Mouse (Mus musculus): ENCODE data around the gene Hmgxb4.
A peak's percentile ranks its signal among the peaks of the same experiment; 100 is the strongest.
"Not testable (repeated sequence)": the region's sequence is repeated elsewhere in the genome, so short reads cannot be mapped to it uniquely, and the experiment has no call there.

The Hmgxb4 gene

GRCm38 (mm10) chr8:74993081-74993474, at the start of gene Hmgxb4:
Hmgxb4 (plus strand) TSS chr8:74993356.
- no peak for DNase-seq (ENCODE audit: low read depth, low spot score)

GRCm38 (mm10) chr8:74949445-74949844, 43.7 kb upstream of the Hmgxb4 start:
- DNase-seq (ENCODE audit: low read depth, low spot score) = no peak

DNA sequence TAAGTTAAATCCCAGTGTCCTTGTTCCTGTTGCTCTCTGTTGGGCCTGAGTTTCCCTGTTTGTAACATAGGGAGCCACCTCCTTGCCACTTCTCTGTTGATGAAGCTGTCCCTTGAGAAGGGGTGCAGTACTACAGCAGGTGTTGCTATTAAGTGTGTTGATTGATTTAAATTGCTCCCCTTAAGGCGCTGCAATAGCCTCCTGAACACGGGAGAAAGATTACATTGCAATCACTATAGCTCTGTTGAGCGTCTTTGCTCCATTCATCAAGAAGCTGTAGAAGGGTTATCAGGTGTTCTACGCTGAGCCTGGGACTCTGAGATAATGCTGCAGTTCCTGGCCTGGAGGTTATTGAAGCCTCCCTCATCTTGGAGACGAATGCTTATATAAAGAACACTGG, 29.2 kb upstream of the Hmgxb4 start:
- no peak for DNase-seq (ENCODE audit: low read depth, low spot score)

GRCm38 (mm10) chr8:74970286-74970685, 22.9 kb upstream of the Hmgxb4 start:
- DNase-seq (ENCODE audit: low read depth, low spot score) = not testable (repeated sequence)

DNA sequence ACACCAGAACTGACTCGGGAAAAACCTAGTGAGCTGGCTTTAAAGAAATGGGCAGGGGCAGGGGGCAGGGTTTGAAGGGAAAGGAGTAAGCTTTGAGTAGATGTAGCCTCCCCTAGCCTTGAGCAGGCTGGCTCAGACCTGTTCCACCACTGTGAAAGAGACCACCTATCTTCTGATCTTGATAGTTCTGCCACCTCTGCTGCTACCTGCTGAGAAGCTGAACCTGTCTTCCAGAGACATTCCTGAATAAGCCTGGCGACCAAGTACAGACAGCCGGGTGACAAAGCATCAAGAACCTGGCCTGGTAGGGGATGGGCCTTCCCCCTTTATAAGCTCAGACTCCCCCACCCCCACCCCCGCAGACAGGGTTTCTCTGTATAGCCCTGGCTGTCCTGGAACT, 21.5 kb upstream of the Hmgxb4 start:
- no peak for DNase-seq (ENCODE audit: low read depth, low spot score)

DNA sequence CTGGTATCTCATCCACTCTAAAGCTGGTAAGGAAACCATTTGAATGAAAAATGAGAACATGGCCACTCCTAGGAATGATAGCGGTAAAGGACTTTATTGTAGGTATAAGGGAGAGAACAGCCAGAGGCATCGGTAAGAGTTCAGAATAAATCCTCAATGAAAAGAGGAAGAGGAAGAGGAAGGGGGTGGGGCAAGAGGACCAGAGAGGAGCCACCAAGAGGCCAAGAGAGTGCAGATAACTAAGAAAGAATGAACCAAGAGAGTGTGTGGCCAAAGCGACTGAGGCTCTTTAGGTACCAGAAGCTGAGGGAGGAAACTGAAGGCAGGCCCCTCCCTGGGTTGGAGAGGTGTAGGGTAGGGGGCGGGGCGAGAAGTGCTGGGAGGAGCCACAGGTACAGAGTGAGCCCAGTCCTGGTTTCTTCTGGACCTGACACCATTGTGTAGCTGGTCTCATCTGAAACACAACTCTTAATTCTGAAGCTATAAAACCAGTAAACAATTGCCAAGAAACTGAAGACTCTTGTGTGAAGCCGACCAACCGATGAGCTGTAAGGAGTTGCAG, 20.8 kb upstream of the Hmgxb4 start:
- DNase-seq (ENCODE audit: low read depth, low spot score) = no peak

- DNase-seq (ENCODE audit: low read depth, low spot score) = no peak
Observed at GRCm38 (mm10) chr8:74973121-74973869, 19.9 kb upstream of the Hmgxb4 start.

- no peak for DNase-seq (ENCODE audit: low read depth, low spot score)
Observed at GRCm38 (mm10) chr8:74973904-74974303, 19.3 kb upstream of the Hmgxb4 start.

- peak; percentile 59 for DNase-seq (ENCODE audit: low read depth, low spot score)
Observed at GRCm38 (mm10) chr8:74977427-74977826, 15.7 kb upstream of the Hmgxb4 start.

- DNase-seq (ENCODE audit: low read depth, low spot score) = no peak
Observed at GRCm38 (mm10) chr8:74980060-74980710, 13.0 kb upstream of the Hmgxb4 start.

GRCm38 (mm10) chr8:74980711-74981062, 12.5 kb upstream of the Hmgxb4 start:
- DNase-seq (ENCODE audit: low read depth, low spot score) = peak; percentile 57

- peak; percentile 49 for DNase-seq (ENCODE audit: low read depth, low spot score)
Observed at GRCm38 (mm10) chr8:74981809-74982208, 11.3 kb upstream of the Hmgxb4 start.

- DNase-seq (ENCODE audit: low read depth, low spot score) = no peak
Observed at GRCm38 (mm10) chr8:74987436-74987835, 5.7 kb upstream of the Hmgxb4 start.

GRCm38 (mm10) chr8:74990021-74990420, 3.1 kb upstream of the Hmgxb4 start:
- DNase-seq (ENCODE audit: low read depth, low spot score) = no peak

DNA sequence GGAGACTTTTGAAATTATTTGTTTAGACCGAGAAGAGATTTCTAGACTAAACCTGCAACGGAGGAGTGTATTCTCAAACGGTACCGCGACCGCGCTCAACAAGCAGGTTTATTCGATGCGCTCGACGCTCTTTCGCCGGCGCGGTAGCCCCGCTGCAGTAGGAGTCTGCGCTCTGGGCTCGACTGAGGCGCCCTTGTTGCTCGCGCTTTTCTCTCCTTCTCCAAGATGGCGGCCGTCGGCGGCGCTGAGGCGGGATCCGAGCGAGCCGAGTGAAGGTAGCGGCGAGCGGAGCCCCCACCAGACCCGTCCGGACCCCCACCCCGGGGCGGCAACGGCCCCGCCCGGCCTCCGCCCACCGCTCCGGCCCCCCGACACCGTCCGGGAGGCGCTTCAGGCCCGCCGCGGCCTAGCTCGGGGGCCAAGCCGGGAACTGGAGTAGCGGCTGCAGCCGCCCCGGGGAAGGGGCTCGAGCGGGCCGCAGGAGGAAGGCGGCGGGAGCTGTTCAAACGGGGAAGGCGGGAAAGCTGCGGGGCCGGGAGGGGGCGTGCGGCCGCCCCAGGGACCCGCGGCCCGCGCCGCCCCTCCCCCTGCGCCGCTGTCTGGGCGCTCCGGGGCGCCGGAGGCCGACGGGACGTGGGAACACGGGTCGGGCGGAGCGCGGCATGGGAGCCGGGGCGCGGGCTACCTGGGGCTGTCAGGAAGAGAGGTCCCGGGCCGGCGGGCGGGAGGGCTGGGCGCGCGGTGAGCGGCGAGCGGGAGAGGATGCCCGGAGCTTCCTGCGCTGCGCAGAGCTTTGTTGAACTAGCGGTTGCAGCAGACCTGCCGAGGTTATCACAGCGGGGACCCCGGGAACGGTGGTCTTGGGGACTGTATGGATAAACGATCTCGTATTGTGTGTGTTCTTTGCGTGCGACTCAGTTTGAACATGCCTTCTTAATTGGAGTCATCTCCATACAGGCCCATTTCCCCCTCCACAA, 607 bp downstream of the Hmgxb4 start:
- peak; percentile 92 for DNase-seq (ENCODE audit: low read depth, low spot score)

DNA sequence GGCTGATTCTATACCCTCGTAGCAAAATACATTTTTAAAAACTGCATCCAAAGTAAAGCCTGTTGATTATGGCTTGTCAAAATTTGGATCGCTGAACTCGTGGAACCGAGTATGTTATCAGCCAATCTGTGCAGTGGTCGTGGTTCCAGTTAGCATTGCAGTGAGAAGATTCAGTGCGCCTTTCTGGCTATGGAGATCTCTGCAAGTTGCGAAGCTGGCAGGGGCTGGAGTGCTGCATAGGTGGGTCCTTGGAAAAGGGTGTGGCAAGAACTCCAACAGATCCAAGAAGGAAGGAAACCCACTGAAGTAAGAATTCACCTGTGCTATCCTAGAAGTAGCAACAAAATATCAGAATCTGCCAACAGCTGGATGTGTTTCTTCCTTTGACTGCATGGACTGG, 1.4 kb downstream of the Hmgxb4 start:
- no peak for DNase-seq (ENCODE audit: low read depth, low spot score)

DNA sequence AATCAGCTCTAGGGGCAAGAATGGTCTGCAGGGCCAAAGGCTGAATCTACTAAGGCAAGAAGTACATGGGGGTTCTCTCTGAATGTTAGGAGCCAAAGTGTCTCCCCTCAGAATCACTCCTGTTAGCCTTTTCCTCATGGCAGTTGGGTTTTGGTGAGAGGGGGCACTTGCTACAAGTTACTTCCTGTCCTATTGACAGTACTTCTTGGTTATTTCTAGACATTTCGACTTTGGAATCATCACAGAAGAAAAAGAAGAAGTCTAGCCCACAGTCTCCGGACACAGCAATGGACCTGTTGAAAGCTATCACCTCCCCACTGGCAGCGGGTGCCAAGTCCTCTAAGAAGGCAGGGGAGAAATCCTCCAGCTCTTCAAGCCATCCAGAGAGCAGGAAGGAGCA, 7.3 kb downstream of the Hmgxb4 start:
- no peak for DNase-seq (ENCODE audit: low read depth, low spot score)

- DNase-seq (ENCODE audit: low read depth, low spot score) = no peak
Observed at GRCm38 (mm10) chr8:75008826-75009225, 15.7 kb downstream of the Hmgxb4 start.

- DNase-seq (ENCODE audit: low read depth, low spot score) = no peak
Observed at GRCm38 (mm10) chr8:75013557-75013956, 20.4 kb downstream of the Hmgxb4 start.

- no peak for DNase-seq (ENCODE audit: low read depth, low spot score)
Observed at GRCm38 (mm10) chr8:75013964-75014363, 20.8 kb downstream of the Hmgxb4 start.

DNA sequence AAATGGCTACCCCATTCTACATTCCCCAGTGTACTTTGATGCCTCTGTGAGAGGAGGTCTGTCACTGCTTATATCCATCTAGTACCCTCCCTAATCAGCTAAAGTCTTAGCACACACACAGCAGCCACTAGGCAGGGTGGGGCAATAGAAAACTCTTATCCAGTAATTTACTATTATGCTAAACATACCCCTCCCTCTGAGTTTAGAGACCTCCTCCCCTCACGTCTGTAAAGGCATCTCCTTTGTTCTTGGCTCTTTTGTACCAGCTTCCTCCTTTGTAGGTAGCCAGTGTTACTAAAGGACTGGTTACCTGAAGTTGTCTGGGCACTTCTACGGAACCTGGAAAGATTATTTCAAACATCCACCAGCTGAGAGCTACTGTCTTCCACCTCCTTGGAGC, 22.8 kb downstream of the Hmgxb4 start:
- DNase-seq (ENCODE audit: low read depth, low spot score) = no peak

DNA sequence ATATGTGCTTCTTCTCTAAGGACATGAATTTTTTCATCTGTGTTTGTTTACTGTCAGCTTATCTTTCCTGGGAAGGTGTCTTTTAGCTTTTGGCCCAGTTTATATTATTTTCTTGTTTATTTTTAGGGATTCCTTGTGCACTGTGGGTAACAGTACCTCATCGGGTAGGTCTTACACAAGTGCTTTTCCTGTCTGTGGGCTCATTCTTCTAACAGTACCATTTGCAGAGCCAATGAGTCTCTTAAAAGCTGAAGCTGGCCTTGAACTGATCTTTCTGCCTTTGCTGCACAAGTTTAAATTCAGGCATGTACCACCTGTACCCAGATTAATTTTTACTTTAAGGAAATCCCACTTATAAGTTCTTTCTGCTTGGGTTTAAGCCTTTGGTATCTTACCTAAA, 23.3 kb downstream of the Hmgxb4 start:
- DNase-seq (ENCODE audit: low read depth, low spot score) = no peak
